Mouse (Mus musculus) adrenal gland, postnatal 4 days (tissue): Measurements from ENCODE around the gene Slc35e3. TPM values are rescaled to one million over a fixed set of nuclear protein-coding genes. Genes with fewer than 3 reads are reported as not detected.

ENCODE experiments used
- DNase-seq, 2 experiments: peaks; one replicate each; pipeline ENCODE4 v3.0.0; 2021 to 2022; ENCODE audit warnings: low spot score in 2 of 2, mixed read lengths in 2 of 2
- total RNA-seq, 2 experiments: library from RNA; stranded (reverse); gene quantifications; 2 replicates each; pipeline ENCODE4 v1.2.3; 2021

The Slc35e3 gene
- total RNA-seq, 2 experiments from 2014 or later: 15.2 TPM

DNA sequence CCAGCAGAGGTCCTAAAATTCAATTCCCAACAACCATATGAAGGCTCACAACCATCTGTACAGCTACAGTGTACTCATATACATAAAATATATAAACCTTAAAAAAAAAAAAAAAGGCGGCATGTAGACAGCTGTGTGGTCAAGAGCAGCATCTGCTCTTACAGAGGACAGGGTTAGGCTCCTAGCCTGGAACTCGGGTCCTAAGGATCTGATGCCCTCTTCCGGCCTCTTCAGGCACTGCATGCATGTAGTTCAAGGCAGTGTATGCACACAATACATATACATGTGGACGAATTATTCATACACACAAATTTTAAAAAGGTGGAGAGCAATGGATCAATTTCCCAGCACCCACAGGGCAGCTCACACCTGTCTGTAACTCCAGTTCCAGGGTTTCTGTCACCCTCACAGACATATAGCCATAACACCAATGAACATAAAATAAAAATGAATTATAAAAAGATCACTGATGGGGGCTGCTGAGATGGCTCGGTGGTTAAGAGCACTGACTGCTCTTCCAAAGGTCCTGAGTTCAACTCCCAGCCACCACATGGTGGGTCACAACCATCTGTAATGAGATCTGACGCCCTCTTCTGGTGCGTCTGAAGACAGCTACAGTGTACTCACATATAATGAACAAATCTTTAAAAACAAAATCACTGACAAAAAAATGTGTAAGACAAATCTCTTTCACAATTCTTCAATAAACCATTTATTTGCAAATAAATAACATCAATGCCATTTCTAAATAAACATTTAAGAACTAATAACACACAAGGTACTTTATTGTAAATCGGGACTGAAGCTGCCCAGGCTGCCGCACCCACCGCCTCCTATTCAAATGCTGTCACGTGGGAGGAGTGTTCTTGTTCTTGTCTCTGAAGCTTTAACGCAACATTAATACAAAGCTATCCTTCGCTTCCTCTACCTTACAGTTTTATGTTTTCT lies 57.7 kb downstream of the Slc35e3 start:
- no peak for DNase-seq

DNA sequence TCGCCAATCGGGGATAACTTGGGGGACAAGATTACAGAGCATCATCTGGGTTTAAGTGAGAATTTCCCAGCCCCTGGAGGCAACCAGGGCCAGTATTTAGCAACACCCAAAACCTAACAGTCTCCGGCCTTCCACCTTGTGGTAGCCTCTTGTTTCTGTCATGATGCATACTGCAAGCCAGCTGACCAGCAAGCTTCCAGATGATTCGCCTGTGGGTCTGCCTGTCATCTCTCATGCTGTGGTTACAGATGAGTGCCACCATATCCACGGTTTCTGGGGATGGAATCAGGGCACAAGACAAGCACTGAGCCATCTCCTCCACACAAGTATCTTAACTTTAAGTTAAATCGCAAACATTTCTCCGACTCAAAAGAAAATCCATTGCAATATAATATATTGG lies 58.6 kb downstream of the Slc35e3 start:
- DNase-seq: no peak

DNA sequence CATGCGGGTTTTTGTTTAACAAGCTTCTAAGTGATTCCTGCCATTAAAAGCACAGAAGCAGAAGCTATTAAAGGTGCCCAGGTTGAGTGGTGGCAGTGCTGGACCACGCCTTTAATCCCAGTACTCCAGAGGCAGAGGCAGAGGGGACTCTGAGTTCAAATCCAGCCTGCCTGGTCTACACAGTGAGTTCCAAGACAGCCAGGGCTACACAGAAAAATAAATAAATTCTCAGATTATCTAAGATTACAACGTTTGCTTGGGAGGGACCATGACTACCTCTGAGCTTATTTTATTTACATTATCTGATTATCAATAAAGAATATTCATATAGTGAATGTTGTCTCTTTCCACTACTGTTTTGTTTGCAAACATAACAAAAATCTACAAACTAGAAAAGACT lies 59.1 kb downstream of the Slc35e3 start:
- no peak for DNase-seq

GRCm38 (mm10) chr10:117685849-117686591 lies 60.1 kb downstream of the Slc35e3 start:
- no peak for DNase-seq

GRCm38 (mm10) chr10:117685171-117685848 lies 60.9 kb downstream of the Slc35e3 start:
- DNase-seq: no peak

GRCm38 (mm10) chr10:117684298-117685170 lies 61.6 kb downstream of the Slc35e3 start:
- DNase-seq: no peak

GRCm38 (mm10) chr10:117683734-117684037 lies 62.5 kb downstream of the Slc35e3 start:
- no peak for DNase-seq

Other genes with a start within 250 kb of the Slc35e3 start
- 10 to 100 TPM; 24.4 to 25.3 TPM for gene Cpm, start 116.9 kb downstream of the Slc35e3 start, total RNA-seq
- 10 to 100 TPM; 63.3 to 67.4 TPM for gene Mdm2, start 35.6 kb downstream of the Slc35e3 start, total RNA-seq
- 10 to 100 TPM; 28.7 to 30.2 TPM for gene Nup107, start 46.3 kb upstream of the Slc35e3 start, total RNA-seq
- gene Rap1b, start 99.7 kb upstream of the Slc35e3 start, total RNA-seq: 100 to 1,000 TPM; 143 to 149 TPM